Mouse (Mus musculus) induced T-regulatory cell, adult 2 months (primary cell): Measurements from ENCODE around the gene Rbbp4.

ENCODE experiments used
- DNase-seq: peaks from one replicate; pipeline ENCODE4 v3.0.0-alpha.2; 2012; ENCODE audit warnings: low read depth

The Rbbp4 gene

DNA sequence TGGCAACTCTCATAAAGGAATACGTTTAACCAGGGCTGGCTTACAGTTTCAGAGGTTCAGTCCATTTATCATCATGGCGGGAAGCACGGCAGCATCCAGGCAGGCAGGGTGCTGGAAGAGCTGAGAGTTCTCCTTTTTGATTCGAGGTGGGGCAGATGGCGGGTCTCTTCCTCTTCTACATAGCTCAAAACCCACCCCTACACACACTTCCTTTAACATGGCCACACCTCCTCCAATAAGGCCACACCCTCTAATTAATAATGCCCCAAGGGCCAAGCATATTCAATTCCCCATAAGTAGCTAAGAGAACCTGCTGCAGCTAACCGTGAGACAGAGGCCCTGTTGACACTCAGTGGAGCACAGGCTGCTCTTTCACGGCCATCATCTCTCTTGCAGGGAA is 42.3 kb downstream of the Rbbp4 start:
- no peak for DNase-seq

DNA sequence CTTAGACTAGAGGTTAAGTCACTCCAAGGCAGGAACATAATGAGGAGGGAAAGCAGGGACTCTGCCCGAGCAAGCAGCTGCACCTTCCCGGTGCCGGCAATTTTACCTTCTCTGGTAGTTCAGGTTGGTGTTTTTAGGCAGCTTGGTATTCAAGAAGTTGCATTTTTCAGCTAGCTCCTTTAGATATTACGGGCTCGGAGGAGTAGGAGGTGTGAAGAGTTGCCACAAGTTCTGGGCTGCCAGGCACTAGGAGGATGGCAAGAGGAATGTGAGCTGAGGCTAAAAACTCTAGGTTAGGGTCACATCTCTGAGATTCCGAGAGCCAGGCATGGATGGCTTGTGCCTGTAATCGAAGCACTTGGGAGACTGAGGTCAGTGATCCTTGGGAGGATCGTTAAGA is 45.5 kb downstream of the Rbbp4 start:
- DNase-seq: no peak

DNA sequence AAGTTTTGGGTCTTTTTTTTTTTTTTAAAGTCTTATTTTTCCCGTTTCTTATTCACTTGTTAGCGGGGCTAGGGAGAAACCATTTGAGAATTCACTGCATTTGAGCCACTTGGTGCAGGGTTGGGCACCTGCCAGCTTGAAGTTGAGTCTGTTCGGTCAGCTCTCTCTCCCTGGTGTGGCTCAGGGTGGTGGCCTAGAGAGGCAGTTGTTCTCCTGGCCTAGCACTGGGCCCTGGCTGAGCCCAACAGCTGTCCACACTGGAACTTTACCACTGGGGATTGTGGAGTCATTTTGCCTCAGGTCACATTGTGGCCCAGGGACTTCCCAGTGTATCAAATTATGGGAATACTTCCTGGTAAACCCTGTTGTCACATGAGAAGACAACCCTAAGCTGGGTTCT is 47.1 kb downstream of the Rbbp4 start:
- DNase-seq: no peak

DNA sequence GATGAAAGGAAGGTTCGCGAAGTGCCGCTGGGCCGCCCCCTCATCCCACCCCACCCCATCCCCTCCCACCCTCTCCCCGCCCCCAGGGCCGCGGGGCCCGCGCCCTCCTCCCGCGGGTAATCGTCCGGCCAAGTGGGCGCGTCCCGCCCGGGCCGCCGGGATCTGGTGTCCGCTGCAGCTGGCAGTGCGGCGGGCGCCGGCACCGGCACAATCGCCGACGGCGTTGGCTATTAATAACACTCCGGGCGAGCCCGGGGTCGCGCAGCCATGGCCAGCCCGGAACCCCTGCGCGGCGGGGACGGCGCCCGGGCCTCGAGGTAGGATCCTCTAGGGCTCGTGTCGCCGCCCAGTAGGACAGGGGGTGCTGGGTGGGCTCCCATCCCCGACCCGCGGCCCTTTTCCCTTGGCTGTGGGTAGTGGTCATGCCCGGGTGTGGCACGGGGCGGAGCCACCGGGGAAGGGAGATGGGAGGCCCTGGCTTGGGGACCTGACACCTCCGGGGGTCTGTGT is 47.6 kb downstream of the Rbbp4 start, which contains the start of gene Sync:
Sync (plus strand) TSS at position 146 of the 510 bp plus-strand sequence.
- DNase-seq: no peak

DNA sequence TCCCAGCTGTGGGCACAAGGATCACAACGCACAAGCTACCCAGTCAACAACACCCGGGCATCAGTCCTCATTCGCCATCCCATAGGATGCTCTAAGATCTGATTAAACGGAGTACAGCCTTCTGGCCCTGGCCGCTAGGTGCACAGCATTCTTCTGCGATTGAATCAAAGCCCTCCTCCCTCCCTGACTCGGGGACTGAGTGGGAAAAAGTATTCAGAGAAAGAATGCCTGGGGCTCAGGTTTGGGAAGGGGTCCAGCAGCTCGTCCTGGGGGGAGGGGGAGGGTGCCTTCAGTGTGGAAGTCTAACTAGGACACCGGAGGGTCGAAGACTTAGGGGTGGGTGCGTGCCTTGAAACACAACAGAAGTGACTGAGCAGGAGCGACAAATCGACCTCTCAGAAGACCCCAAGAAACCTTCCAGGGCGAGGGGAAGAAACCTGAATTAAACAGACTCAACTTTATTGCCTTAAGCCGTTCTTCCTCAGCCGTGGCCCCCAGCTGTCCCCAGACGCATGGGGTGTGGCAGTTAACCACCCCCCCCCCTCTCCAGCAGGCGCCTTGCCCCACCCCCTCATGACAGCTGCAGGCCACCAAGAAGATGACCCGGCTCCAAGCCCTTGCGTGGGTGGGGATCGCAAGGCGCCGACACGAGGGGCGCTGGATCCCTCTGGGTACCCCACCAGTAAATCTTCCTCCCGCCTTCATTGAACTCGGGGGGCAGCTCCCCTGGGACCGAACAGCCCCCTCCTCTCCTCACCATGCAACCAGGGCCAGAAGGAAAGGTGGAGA is 48.3 kb downstream of the Rbbp4 start:
- no peak for DNase-seq

DNA sequence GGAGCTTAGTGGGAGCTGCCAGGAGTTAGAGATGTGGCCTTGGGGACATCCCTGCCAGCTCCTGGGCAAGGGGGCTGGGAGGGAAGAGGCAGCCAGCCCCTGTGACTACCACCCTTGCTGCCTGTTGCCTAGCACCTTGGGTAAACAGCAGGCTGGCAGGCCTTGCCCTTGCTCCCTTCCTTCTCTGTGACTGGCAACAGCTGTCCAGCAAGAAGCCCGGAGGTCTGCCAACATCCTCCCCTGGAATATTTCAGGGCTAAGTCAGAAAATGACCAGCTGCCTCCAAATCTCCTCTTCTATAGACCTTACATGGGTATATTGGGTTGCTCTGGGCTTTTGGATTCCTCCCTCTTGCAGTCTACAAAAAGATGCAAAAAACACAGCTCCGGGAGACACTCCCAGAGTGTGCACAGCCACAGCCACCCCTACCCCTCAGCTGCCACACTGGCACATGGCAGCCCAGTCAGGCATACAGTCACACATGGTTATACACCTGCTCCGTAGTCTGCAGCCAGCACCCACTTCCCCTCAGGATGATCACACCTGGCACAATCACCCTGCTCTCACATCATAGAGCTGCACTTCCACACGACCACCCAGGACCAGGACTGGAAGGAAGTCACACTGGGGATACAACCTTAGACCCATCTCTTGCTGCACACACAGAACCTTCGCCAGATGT is 49.0 kb downstream of the Rbbp4 start:
- DNase-seq: no peak

DNA sequence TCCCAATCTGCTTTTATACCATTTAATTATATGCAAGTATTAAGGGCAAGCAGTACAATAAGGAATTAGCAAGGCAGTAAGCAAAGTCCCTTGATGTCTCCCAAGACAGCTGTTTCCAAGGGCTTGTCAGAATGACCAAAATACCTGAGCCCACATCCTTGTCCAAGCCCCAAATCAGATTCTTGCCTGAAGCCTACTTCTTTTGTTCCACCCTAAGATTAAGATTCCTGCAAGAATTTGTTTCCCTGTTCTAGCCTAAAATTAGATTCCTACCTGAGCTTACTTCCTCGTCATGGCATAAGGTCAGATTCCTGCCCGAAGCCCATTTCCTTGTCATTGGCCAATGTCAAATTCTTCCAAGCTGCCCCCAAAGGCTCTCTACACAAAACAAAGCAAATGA is 50.5 kb downstream of the Rbbp4 start:
- DNase-seq: no peak

DNA sequence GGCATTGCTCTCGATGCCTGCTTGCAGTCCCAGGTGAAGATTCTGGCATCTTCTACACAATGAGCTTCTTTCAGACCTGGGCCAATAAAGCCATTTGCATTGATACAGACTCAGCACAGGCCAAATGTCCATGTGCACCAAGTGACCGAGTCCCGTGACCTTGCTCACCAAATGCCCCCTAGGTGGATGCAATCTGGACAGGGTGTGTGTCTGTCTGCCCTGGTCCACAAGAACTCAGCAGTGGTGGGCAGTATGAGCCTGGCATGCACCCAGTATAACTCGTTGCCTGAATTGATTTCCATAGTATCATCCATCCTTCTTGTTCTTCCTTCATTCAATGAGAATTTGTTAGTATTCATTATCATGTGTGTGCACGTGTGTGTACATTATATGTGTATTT is 51.9 kb downstream of the Rbbp4 start:
- no peak for DNase-seq

DNA sequence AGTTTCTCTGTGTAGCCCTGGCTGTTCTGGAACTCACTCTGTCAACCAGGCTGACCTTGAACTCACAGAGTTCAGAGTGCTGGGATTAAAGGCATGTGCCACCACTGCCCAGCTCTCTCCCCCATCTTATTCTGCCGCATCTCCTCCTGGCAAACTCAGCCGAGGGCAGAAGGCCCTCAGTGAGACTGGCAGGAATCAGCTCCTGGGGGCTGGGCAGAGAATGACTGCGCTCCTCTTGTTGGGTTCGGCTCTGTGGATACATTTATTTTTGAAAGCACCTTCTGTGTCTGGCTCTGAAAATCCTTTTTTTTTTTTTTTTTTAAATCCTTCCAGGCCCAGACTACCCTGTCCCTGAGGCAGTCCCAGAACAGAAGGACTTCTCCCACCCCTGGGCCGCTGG is 52.4 kb downstream of the Rbbp4 start:
- DNase-seq: no peak

DNA sequence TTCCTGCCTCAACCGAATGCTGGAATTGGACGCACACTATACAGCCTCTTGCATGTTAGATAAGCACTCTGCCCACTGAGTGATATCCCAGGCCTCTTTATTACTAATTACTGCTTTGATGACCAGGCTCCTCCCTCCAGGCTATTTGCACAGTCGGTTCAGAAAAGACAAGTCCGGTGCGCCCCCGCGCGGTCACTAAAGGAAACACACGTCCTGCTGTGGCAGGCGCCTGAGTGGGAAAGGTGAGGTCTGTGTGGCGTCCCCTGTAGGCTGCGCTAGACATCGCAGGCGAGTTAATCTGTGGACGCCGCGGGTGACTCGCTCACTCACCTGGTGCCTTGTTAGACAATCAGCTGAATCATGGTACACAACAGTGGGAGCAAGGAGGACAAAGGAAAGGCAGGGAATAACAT is 58.7 kb downstream of the Rbbp4 start:
- DNase-seq: peak; percentile 95

DNA sequence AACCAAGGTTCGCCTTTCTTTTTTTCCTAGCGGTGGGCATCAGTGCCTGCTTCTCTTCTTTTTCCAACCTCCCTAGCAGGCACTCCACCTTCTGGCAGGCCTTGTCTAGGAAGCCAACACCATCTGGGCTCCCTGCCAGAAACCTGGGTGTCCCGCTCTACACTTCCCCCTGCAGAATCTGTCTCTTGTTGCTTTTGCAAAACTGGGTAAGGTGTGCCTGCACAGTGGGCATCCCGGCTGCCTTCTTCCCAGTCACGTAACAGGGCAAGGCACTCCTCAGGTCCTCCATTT is 62.5 kb downstream of the Rbbp4 start:
- DNase-seq: no peak

DNA sequence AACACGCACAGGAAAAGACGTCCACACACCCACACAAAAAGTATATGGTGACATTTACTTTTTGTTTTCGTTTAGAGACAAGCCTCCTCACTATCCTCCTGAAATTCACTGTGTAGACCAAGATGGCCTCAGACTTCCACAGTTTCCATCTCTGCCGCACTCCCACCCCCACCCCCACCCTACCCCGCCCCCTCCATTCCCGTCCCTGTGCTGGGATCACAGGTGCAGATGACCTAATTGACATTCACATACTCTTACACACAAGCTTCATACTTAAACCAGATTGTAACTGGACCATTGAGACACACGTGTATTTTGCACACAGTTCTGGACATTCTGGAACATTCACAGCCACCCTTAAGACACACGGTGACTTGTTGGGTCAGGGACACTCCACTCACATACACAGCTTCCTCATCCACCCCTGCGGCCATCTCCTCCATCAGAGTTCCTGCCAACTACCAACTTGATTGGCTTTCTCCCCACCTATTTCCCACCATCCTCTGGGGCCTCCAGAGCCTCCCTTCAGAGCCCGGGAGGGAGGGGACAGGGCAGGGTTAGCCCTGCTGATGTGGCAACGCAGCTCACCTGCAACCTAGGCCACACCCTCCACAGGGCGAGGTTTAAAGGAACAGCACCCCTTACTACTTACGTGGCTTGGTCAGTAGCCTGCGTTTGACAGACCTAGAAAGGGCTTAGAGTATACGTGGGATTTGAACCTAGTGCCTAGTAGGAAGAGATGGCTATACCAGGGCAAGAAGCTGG is 63.0 kb downstream of the Rbbp4 start:
- peak; percentile 83 for DNase-seq

DNA sequence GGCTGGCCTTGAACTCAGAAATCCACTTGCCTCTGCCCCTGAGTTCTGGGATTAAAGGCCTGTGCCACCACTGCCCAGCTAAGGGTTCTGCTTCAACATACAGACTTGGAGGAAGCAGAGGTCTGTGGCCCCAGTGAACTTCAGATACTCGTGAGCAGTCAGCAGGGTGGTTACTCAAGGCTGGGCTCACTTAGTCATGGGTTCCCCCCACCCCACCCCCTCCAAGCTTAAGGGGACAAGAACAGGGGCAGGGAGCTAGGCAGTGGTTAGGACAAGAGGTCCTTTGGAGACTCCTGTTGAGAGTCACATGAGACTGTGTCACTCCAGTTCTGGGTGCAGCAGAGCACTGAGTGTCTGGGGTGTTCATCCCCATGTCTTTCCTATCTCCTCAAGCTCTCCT is 66.5 kb downstream of the Rbbp4 start:
- no peak for DNase-seq

DNA sequence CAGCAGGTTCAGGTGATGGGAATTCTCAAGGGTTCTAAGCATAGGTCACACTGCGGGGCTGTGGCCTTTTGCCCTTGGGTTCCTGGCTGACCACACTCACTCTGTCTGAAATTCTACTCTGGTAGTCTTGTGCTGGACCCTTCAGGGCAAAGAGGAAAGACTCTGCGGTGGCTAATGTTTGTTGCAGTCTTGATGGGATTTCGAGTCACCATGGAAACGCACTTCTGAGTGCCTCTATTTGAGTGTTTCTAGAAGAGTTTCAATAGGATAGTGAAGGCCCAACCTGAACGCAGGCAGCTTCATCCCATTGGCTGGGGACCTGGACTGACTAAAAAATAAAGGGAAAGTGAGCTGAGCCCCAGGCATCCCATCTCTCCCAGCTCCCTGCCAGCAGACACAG is 68.3 kb downstream of the Rbbp4 start:
- no peak for DNase-seq

DNA sequence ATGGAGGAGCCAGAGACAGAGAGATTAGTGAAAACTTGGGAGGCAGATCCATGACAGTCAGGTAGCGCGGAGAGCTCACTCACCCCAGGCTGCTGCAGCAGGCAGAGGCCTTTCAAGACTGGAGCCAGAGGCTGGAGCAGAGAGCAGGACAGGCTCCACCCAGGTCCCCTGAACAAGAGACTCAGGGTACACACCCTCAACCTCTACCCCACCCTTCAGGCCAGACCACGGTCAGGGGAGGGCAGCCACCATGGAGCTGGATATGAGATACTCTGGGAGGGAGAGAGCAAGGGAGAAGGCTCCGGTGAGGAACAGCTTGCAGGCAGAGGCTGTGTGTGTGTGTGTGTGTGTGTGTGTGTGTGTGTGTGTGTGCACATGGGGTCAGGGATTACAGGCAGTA is 69.0 kb downstream of the Rbbp4 start:
- no peak for DNase-seq

DNA sequence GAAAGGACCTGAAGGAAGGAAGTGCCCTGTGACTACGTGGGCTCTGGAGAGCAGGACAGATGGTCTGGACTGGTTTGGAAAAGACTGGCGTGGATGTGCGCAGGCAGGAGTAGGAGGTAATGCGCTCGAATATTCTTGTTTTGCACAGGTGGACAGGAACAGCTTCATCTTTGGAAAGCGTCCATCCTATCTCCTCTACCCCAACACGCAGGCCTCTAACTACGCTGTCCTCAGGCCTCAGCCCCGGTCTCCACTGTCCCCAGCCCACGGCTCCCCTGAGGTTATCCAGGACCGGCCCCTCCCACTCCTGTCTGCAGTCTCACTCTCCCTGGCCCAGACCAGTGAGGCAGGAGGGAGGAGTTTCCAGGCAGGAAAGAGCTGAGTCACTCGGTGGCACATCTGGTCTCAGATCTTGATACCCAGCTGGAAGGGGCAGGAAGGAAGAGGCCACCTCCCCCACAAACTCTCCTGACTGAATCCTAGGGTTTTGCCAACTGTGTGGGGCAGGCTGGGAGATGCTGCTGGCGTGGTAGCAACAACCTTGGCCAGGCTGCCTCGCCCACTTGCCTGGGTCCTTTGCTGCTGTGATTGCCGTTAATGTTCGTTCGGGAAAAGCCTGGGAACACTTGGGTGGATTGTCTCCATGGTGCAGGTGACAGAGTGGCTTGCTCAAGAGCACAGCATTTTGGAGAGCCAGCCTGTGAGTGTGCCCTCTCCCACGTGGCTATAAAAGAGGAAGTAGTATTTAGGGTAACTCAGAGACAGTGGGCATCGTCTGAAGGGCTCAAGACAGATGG is 71.7 kb downstream of the Rbbp4 start:
- peak; percentile 58 for DNase-seq

DNA sequence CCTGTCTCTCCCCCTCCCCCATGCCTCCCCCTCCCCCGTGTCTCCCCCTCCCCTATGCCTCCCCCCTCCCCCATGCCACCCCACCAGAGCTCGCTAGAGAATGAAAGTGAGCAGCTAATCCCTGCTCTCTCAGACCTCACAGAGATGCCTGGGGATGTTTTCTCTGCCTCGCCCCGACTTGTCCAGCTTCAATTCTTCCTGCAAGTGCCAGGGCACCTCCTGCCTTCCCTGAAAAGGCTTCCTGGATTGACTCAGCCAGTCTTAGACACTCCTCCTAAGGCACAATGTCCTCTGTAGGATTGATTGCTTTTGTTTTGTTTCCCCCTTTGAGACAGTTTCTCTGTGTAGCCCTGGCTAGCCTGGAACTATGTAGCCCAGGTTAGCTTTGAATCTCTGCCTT is 74.0 kb downstream of the Rbbp4 start, which contains the start of gene C77080:
C77080 (minus strand) TSS at position 209 of the 400 bp plus-strand sequence.
- DNase-seq: no peak

DNA sequence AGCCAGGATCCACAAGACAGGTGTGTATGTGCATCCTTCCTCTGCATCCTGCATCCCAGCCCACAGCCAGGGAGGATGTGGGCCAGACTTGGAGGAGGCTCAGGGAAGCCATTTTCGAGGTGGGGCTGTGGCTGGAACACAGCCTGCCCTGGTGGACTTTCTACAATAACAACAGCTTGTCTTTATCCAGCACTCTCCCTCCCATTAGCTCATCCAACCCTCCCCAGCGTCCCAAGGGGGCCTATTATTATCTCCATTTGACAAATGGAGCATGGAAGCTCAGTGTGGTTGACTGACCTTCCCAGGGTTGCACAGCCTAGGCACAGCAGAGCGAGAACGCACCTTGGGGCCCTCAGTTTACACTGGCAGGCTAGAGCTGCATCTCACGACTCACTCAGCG is 74.5 kb downstream of the Rbbp4 start:
- DNase-seq: no peak

DNA sequence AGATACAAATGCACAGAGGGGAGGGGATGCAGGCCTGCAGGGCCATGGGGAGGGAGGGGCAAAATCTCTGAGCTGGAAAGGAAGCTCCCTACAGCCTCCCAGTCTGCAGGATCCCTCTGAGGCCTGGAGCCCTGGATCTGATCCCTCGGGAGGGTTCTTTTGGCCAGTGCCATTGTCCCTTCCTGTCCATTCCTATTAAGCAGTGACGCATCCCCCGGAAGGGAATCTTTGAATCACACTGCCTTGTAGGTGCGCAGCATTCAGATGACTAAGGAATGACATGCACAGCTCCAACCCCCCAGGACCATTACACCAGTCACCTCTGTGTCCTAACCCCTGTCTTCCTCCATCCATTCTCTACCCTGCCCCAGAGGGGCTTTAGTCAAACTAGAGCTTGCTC is 76.1 kb downstream of the Rbbp4 start:
- DNase-seq: no peak
